Mouse (Mus musculus) heart, adult 11 months (tissue): ENCODE results near the gene Gm14326.
A peak's percentile ranks its signal among the peaks of the same experiment; 100 is the strongest.

Experiments
- DNase-seq: peaks from one replicate; pipeline ENCODE4 v3.0.0; 2022

The Gm14326 gene

DNA sequence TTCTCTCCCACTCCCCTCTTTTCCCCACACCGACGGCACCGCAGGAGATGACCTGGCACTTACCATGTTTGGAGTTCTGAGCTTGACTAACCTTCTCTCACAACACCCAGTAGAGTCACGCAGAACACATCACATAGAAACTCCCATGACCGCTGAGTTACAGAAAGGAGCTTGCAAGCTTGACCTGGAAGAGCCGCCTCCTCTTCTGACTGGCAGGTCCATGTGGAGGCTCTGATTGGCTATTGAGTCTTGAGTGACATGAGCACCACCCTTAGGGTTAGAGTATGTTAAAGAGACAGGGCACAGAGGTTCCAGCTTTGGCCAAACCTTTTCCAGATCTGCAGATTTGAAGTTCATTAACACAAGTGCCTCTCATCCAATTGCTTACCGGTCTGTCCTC, at the start of gene Gm14326:
TSS of gene Gm14326 (minus strand) at position 153 of the 400 bp plus-strand sequence.
- DNase-seq: peak; percentile 100

DNA sequence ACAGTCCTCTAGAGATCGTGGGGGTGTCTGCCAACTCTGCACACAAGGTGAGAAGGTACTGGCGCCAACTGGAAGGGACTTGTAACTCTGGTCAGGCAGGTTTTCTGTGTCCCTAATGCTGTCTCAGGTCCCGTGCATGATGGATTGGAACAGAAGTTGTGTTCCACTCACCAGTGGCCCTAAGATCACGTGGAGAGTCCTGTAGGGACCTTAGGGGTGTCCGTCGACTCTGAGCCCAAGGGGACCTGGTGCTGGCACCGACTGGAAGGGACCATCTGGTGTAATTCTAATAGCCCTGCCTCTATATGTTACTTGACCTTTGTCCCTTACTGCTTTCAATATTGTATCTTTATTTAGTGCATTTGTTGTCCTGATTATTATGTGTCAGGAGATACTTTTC, 17.7 kb upstream of the Gm14326 start:
- peak; percentile 86 for DNase-seq

- DNase-seq: peak; percentile 93
These were observed 363 bp downstream of the Gm14326 start for GRCm38 (mm10) chr2:177956734-177957133.

- peak; percentile 50 for DNase-seq
These were observed 31.5 kb downstream of the Gm14326 start, which contains the start of gene Zfp972 for GRCm38 (mm10) chr2:177925563-177926103. Gene Zfp972, minus strand, starts transcription at chr2:177925613.

- peak; percentile 94 for DNase-seq
These were observed 53.8 kb downstream of the Gm14326 start for GRCm38 (mm10) chr2:177903276-177903675.

GRCm38 (mm10) chr2:177898171-177898570, 58.9 kb downstream of the Gm14326 start:
- peak; percentile 89 for DNase-seq

DNA sequence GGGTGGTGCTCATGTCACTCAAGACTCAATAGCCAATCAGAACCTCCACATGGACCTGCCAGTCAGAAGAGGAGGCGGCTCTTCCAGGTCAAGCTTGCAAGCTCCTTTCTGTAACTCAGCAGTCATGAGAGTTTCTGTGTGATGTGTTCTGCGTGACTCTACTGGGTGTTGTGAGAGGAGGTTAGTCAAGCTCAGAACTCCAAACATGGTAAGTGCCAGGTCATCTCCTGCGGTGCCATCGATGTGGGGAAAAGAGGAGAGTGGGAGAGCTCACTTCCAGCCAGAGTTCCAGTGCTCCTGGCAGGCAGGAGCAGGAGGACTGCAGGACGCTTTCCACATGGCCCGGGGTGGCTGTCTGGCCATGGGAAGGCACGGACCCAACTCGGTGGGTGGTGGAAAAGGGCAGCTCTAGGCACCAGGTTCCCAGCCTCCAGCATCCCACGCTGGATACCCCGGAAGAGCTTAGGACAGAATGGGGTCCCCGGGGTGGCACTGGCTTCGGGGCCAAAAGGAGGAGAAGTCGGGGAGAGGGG, 60.0 kb downstream of the Gm14326 start, which contains the start of gene Gm14327:
TSS of gene Gm14327 (plus strand) at position 51 of the 533 bp plus-strand sequence.
- peak; percentile 92 for DNase-seq

DNA sequence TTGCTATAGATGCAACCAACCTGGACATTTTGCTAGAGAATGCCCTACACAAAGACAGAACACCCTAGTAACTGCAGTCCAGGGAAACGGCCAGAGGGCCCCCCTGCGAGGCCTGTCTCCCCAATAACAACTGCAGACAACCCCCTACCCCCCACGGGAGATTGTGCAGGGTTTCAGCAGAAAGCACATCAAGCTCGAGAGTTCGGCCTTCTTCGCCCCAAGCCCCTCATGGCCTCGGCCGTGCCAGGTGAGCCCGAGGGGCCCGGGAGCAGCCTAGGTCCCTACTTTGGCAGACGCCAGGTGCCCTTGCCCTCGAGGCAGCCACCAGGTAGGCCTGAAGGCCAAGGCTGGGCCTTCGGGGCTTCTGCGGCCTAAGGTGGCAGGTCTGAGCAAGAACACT, 69.4 kb downstream of the Gm14326 start:
- DNase-seq: peak; percentile 82
